ENCODE assay signal across 16 mouse cellular contexts in the genomic region with DNA sequence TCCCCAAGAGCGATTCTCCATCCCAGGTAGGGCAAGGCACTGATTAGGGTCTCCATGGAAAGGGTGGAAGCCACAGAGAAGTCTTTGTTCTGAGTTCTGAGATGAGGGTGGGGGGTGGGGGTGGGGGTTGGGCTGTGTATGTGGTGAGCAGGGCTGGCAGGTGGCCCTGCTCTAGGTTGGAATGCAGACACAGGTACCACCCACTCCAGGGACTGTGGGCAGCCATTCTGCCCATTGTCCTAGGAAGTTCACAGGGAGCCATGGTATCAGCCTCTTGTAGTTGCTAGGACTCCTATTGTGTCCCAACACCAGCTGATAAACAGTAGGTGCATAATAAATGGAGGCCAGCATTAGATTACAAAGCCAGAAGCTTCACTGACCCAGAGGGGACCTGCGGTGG. TPM values are rescaled to one million over a fixed set of nuclear protein-coding genes. Genes with fewer than 3 reads are reported as not detected.
DNase-seq lines count a peak whose midpoint lies in the region; ATAC-seq and TF ChIP-seq lines count a peak whose summit lies in the region.
"Had no signal": no experiment of that assay in that cellular context is flagged by ENCODE, and none has a peak within 500 bp of the region (broad histone marks: within the 10 kb centered on the region; RNA-seq: fewer than 3 reads in every experiment).

No protein-coding gene starts in this region.

- no peaks in the 10 kb centered on the region for H3K36me3 ChIP-seq in intestine, embryonic 14.5 days (ENCODE audit: control insufficient read depth, insufficient read depth, low read length)
- H3K36me3 ChIP-seq in intestine, postnatal 0 days (ENCODE audit: control insufficient read depth, insufficient read depth) = no peaks in the 10 kb centered on the region
- H3K36me3 ChIP-seq in lung, embryonic 16.5 days (ENCODE audit: control insufficient read depth, insufficient read depth, low read length) = no peaks in the 10 kb centered on the region
- no peaks in the 10 kb centered on the region for H3K36me3 ChIP-seq in ES-Bruce4 (ENCODE audit: control insufficient read depth, insufficient read depth, low read length, poor library complexity, severe bottlenecking)
- H3K36me3 ChIP-seq in embryonic facial prominence, embryonic 14.5 days (ENCODE audit: control insufficient read depth, insufficient read depth, low read length) = no peaks in the 10 kb centered on the region
- H3K36me3 ChIP-seq: forebrain, embryonic 12.5 days had no signal

- no peaks in the 10 kb centered on the region for H3K27me3 ChIP-seq in intestine, embryonic 14.5 days (replicated peaks; ENCODE audit: control insufficient read depth, insufficient read depth, low read length)
- no peaks in the 10 kb centered on the region for H3K27me3 ChIP-seq in intestine, postnatal 0 days (replicated peaks; ENCODE audit: control insufficient read depth, insufficient read depth, low read length)
- no peaks in the 10 kb centered on the region for H3K27me3 ChIP-seq in lung, embryonic 16.5 days (ENCODE audit: control insufficient read depth, insufficient read depth, low read depth, low read length)
- no peaks in the 10 kb centered on the region for H3K27me3 ChIP-seq in ES-Bruce4 (ENCODE audit: control insufficient read depth, insufficient read depth, low read length, poor library complexity, severe bottlenecking)
- H3K27me3 ChIP-seq in embryonic facial prominence, embryonic 14.5 days (replicated peaks; ENCODE audit: control insufficient read depth, insufficient read depth, low read length) = no peaks in the 10 kb centered on the region
- H3K27me3 ChIP-seq: heart, embryonic 12.5 days had no signal

- H3K9me3 ChIP-seq in intestine, embryonic 14.5 days (ENCODE audit: control insufficient read depth, low read length) = no peaks in the 10 kb centered on the region
- H3K9me3 ChIP-seq in intestine, postnatal 0 days (ENCODE audit: control insufficient read depth) = no peaks in the 10 kb centered on the region
- no peaks in the 10 kb centered on the region for H3K9me3 ChIP-seq in lung, embryonic 16.5 days (ENCODE audit: control insufficient read depth, low read length)
- H3K9me3 ChIP-seq in ES-Bruce4 (replicated peaks; ENCODE audit: control insufficient read depth, insufficient read depth, low read length, poor library complexity, severe bottlenecking) = no peaks in the 10 kb centered on the region
- H3K9me3 ChIP-seq in embryonic facial prominence, embryonic 14.5 days (ENCODE audit: control insufficient read depth, low read length) = no peaks in the 10 kb centered on the region
- H3K9me3 ChIP-seq: forebrain, embryonic 12.5 days; heart, embryonic 12.5 days; megakaryocyte, embryonic 14.5 days had no signal

- WGBS in intestine, embryonic 14.5 days = 32% methylated on average over 2 of the region's 2 CpGs
- 36% methylated on average over 2 of the region's 2 CpGs for WGBS in intestine, postnatal 0 days
- WGBS in lung, embryonic 16.5 days = 23% methylated on average over 2 of the region's 2 CpGs
- 35% methylated on average over 2 of the region's 2 CpGs for WGBS in embryonic facial prominence, embryonic 14.5 days

- H3K4me2 ChIP-seq in intestine, embryonic 14.5 days (ENCODE audit: low read length) = no peak overlapping the region
- no peak overlapping the region for H3K4me2 ChIP-seq in intestine, postnatal 0 days (replicated peaks; ENCODE audit: low read depth)
- H3K4me2 ChIP-seq in lung, embryonic 16.5 days (ENCODE audit: low read depth, low read length) = no peak overlapping the region
- no peak overlapping the region for H3K4me2 ChIP-seq in embryonic facial prominence, embryonic 14.5 days (ENCODE audit: low read depth, low read length)
- H3K4me2 ChIP-seq: forebrain, embryonic 12.5 days; heart, embryonic 12.5 days had no signal

- no peak overlapping the region for H3K9ac ChIP-seq in intestine, embryonic 14.5 days (ENCODE audit: low read length)
- H3K9ac ChIP-seq in intestine, postnatal 0 days (ENCODE audit: low read depth, low read length) = no peak overlapping the region
- H3K9ac ChIP-seq in lung, embryonic 16.5 days (ENCODE audit: low read length) = no peak overlapping the region
- no peak overlapping the region for H3K9ac ChIP-seq in ES-Bruce4 (ENCODE audit: low read depth, poor library complexity, severe bottlenecking)
- H3K9ac ChIP-seq in embryonic facial prominence, embryonic 14.5 days (ENCODE audit: low read depth, low read length) = no peak overlapping the region
- H3K9ac ChIP-seq: forebrain, embryonic 12.5 days had no signal

- no peak for TF ChIP-seq CTCF in intestine, postnatal 0 days (IDR thresholded peaks at IDR 0.05; ENCODE audit: low read depth)
- no peak for TF ChIP-seq CTCF in ES-Bruce4 (IDR thresholded peaks at IDR 0.05; ENCODE audit: low read depth, low read length)

- peak; percentile 18; the same call in 1 of the 2 replicates for ATAC-seq in intestine, embryonic 14.5 days (replicated peaks; ENCODE audit: low FRiP score, low TSS enrichment, low read depth)
- ATAC-seq in intestine, postnatal 0 days = no peak
- ATAC-seq in lung, embryonic 16.5 days (ENCODE audit: low read depth) = peak; percentile 61
- no peak for ATAC-seq in embryonic facial prominence, embryonic 14.5 days (ENCODE audit: low read depth)

- H3K4me1 ChIP-seq in intestine, embryonic 14.5 days (replicated peaks; ENCODE audit: control insufficient read depth, insufficient read depth, low read length) = peaks cover 81% of the 10 kb centered on the region
- H3K4me1 ChIP-seq in intestine, postnatal 0 days (replicated peaks; ENCODE audit: control insufficient read depth, insufficient read depth, low read length) = peaks cover 17% of the 10 kb centered on the region; the same call in 1 of the 2 replicates
- peaks cover 62% of the 10 kb centered on the region for H3K4me1 ChIP-seq in lung, embryonic 16.5 days (replicated peaks; ENCODE audit: control insufficient read depth, insufficient read depth, low read length)
- peaks cover 16% of the 10 kb centered on the region for H3K4me1 ChIP-seq in ES-Bruce4 (ENCODE audit: control insufficient read depth, insufficient read depth, low read length)
- peaks cover 69% of the 10 kb centered on the region for H3K4me1 ChIP-seq in embryonic facial prominence, embryonic 14.5 days (ENCODE audit: control insufficient read depth, insufficient read depth, low read length)

- H3K4me3 ChIP-seq in intestine, embryonic 14.5 days (ENCODE audit: low read depth, low read length) = no peak overlapping the region
- H3K4me3 ChIP-seq in intestine, postnatal 0 days (ENCODE audit: low read depth, low read length) = no peak overlapping the region
- no peak overlapping the region for H3K4me3 ChIP-seq in lung, embryonic 16.5 days (ENCODE audit: low read length)
- no peak overlapping the region for H3K4me3 ChIP-seq in ES-Bruce4 (ENCODE audit: low read depth, low read length)
- no peak overlapping the region for H3K4me3 ChIP-seq in embryonic facial prominence, embryonic 14.5 days (ENCODE audit: low read depth, low read length)
- H3K4me3 ChIP-seq: forebrain, embryonic 12.5 days; heart, embryonic 12.5 days; megakaryocyte, embryonic 14.5 days had no signal

- no peak for TF ChIP-seq POLR2A in ES-Bruce4 (IDR thresholded peaks at IDR 0.05; ENCODE audit: insufficient read depth, low read length)

- peak; percentile 67; the same call in 1 of the 2 replicates for TF ChIP-seq EP300 in ES-Bruce4 (IDR thresholded peaks at IDR 0.05; ENCODE audit: insufficient read depth, low read depth, low read length)

- H3K27ac ChIP-seq in intestine, embryonic 14.5 days (ENCODE audit: low read depth) = peak overlapping the region; percentile 16; the same call in 1 of the 2 replicates
- H3K27ac ChIP-seq in intestine, postnatal 0 days (ENCODE audit: low read depth, low read length) = no peak overlapping the region
- peak overlapping the region; percentile 75 for H3K27ac ChIP-seq in lung, embryonic 16.5 days (ENCODE audit: low read length)
- peak overlapping the region; percentile 34; the same call in 1 of the 2 replicates for H3K27ac ChIP-seq in ES-Bruce4 (ENCODE audit: insufficient read depth, low read length)
- peak overlapping the region; percentile 0; the same call in 1 of the 2 replicates for H3K27ac ChIP-seq in embryonic facial prominence, embryonic 14.5 days (replicated peaks; ENCODE audit: low read depth, low read length)
- H3K27ac ChIP-seq: forebrain, embryonic 12.5 days had no signal

- no peak for DNase-seq in intestine, embryonic 14.5 days (ENCODE audit: low spot score)
- DNase-seq in lung, postnatal 14 days = no peak
- no peak for DNase-seq in embryonic facial prominence, embryonic 14.5 days (ENCODE audit: low spot score)
- no peak for DNase-seq in cerebellum, postnatal 25 days
- no peak for DNase-seq in cerebellum, adult 8-10 months
- DNase-seq: adrenal gland, postnatal 25 days; cerebellum, adult 2 months; gastrocnemius, postnatal 36 days; heart, postnatal 36 days; lung, adult 2 months had no signal

RNA-seq across cellular contexts. Expression of a gene that starts 28.5 kb away (rescaled TPM):
- 0.65 and 0.90 TPM in 2 replicates for polyA plus RNA-seq in intestine, embryonic 14.5 days (2014; fragmentation: Nextera tagmentation; extraction: Ambion mirVana)
- polyA plus RNA-seq in intestine, postnatal 0 days (2015; fragmentation: Nextera tagmentation; extraction: Ambion mirVana) = 13.9 and 14.0 TPM in 2 replicates
- polyA plus RNA-seq in lung, embryonic 16.5 days (2015; fragmentation: Nextera tagmentation; extraction: Ambion mirVana) = 0.55 and 1.8 TPM in 2 replicates
- 3.8 and 6.8 TPM in 2 replicates for polyA plus RNA-seq in ES-Bruce4 (2011; ENCODE audit: insufficient read depth, insufficient read length, low read depth, missing spikeins)
- polyA plus RNA-seq in embryonic facial prominence, embryonic 14.5 days (2014; fragmentation: Nextera tagmentation; extraction: Ambion mirVana) = 0.54 and 1.4 TPM in 2 replicates
- polyA plus RNA-seq: heart, embryonic 12.5 days had no signal

RNA-seq across cellular contexts. Expression of a gene that starts 29.1 kb away (rescaled TPM):
- polyA plus RNA-seq in intestine, embryonic 14.5 days (2014; fragmentation: Nextera tagmentation; extraction: Ambion mirVana) = 10.4 and 12.0 TPM in 2 replicates
- polyA plus RNA-seq in intestine, postnatal 0 days (2015; fragmentation: Nextera tagmentation; extraction: Ambion mirVana) = 5.9 and 6.4 TPM in 2 replicates
- 7.0 and 7.5 TPM in 2 replicates for polyA plus RNA-seq in lung, embryonic 16.5 days (2015; fragmentation: Nextera tagmentation; extraction: Ambion mirVana)
- polyA plus RNA-seq in ES-Bruce4 (2011; ENCODE audit: insufficient read depth, insufficient read length, low read depth, missing spikeins) = 25.1 and 28.5 TPM in 2 replicates
- polyA plus RNA-seq in embryonic facial prominence, embryonic 14.5 days (2014; fragmentation: Nextera tagmentation; extraction: Ambion mirVana) = 10.1 and 11.0 TPM in 2 replicates

Comparison
In these comparisons a context has a peak if more than half of its experiments do, and no peak if none do; other contexts are left out.
1. ATAC-seq: peak in intestine, embryonic 14.5 days (single experiment) and lung, embryonic 16.5 days (single experiment); none in intestine, postnatal 0 days (single experiment) and embryonic facial prominence, embryonic 14.5 days (single experiment).